Comparison of ENCODE assay signal across 13 mouse cellular contexts in the genomic region with DNA sequence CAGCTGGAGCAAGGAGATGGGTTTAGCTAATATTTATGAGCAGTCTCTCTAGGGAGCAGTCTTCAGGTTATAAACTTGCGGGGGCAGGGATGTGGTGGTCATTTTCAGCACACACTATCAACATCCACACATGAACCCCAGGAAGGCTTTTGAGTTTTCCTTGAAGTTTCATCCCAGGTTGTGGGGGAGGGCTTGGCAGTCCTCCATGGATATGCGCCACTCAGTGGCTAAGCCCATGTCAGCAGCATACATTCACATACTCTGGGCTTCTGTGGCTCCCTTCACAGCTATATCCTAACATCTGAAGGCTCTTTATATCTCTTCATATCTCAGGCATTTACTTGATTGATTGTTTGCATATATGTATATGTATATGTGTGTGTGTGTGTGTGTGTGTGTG. TPM values are rescaled to one million over a fixed set of nuclear protein-coding genes. Genes with fewer than 3 reads are reported as not detected.
DNase-seq lines count a peak whose midpoint lies in the region; ATAC-seq and TF ChIP-seq lines count a peak whose summit lies in the region.
"Had no signal": no experiment of that assay in that cellular context is flagged by ENCODE, and none has a peak within 500 bp of the region (broad histone marks: within the 10 kb centered on the region; RNA-seq: fewer than 3 reads in every experiment).

No protein-coding gene starts in this region.

- peak; percentile 35 for DNase-seq in kidney, postnatal 0 days (ENCODE audit: low spot score)
- no peak for DNase-seq in kidney, adult 9 months
- DNase-seq in testis, postnatal 10 days (ENCODE audit: low spot score), result peak; percentile 60
- DNase-seq in testis, postnatal 14 days (ENCODE audit: low spot score), result no peak
- DNase-seq in left cerebral cortex, postnatal 36 days (ENCODE audit: low spot score in 2 of 2), result peak; percentile 13 to 19
- DNase-seq in stomach, postnatal 0 days (ENCODE audit: low spot score), result no peak
- no peak for DNase-seq in heart, adult 8-10 months (ENCODE audit: low spot score)
- DNase-seq in retina, embryonic 14.5 days (ENCODE audit: low spot score), result no peak
- DNase-seq: kidney, adult 11 months; spleen, adult 18-20 months had no signal

- no peak for TF ChIP-seq EP300 in stomach, postnatal 0 days (optimal IDR thresholded peaks at IDR 0.05)

- H3K27me3 ChIP-seq in kidney, postnatal 0 days (ENCODE audit: insufficient read depth, low read length), result no peaks in the 10 kb centered on the region
- H3K27me3 ChIP-seq in stomach, postnatal 0 days (ENCODE audit: control insufficient read depth, insufficient read depth, low read length), result no peaks in the 10 kb centered on the region
- H3K27me3 ChIP-seq: forebrain, embryonic 15.5 days; heart, embryonic 15.5 days had no signal

- no peaks in the 10 kb centered on the region; the same call in 1 of the 2 replicates for H3K4me1 ChIP-seq in kidney, postnatal 0 days (replicated peaks; ENCODE audit: insufficient read depth, low read length)
- no peaks in the 10 kb centered on the region for H3K4me1 ChIP-seq in stomach, postnatal 0 days (replicated peaks; ENCODE audit: control insufficient read depth, insufficient read depth)
- H3K4me1 ChIP-seq: forebrain, embryonic 15.5 days; heart, embryonic 15.5 days; limb, embryonic 10.5 days had no signal

- peak; percentile 55 for TF ChIP-seq CTCF in kidney, postnatal 0 days (IDR thresholded peaks at IDR 0.05; ENCODE audit: low read depth)
- TF ChIP-seq CTCF in stomach, postnatal 0 days (IDR thresholded peaks at IDR 0.05; ENCODE audit: low read depth), result peak; percentile 57

- no peak overlapping the region for H3K4me3 ChIP-seq in kidney, postnatal 0 days (replicated peaks; ENCODE audit: low read depth, low read length)
- no peak overlapping the region for H3K4me3 ChIP-seq in stomach, postnatal 0 days (ENCODE audit: low read depth, low read length)
- H3K4me3 ChIP-seq: forebrain, embryonic 15.5 days; heart, embryonic 15.5 days; limb, embryonic 10.5 days had no signal

- no peaks in the 10 kb centered on the region for H3K9me3 ChIP-seq in kidney, postnatal 0 days (replicated peaks; ENCODE audit: low read length)
- no peaks in the 10 kb centered on the region for H3K9me3 ChIP-seq in stomach, postnatal 0 days (ENCODE audit: control insufficient read depth, low read length)
- H3K9me3 ChIP-seq: forebrain, embryonic 15.5 days; heart, embryonic 15.5 days; limb, embryonic 10.5 days had no signal

- no peak overlapping the region for H3K4me2 ChIP-seq in kidney, postnatal 0 days (ENCODE audit: low read length)
- H3K4me2 ChIP-seq in stomach, postnatal 0 days (replicated peaks; ENCODE audit: low read depth), result no peak overlapping the region
- H3K4me2 ChIP-seq: forebrain, embryonic 15.5 days; heart, embryonic 15.5 days had no signal

- intact Hi-C loops in left cerebral cortex, postnatal 36 days (cut with DNase I), result no loop called here

- no peaks in the 10 kb centered on the region for H3K36me3 ChIP-seq in kidney, postnatal 0 days (ENCODE audit: insufficient read depth, low read length)
- H3K36me3 ChIP-seq in stomach, postnatal 0 days (ENCODE audit: control insufficient read depth, insufficient read depth, low read length), result no peaks in the 10 kb centered on the region
- H3K36me3 ChIP-seq: forebrain, embryonic 15.5 days; heart, embryonic 15.5 days; limb, embryonic 10.5 days had no signal

- no peak for ATAC-seq in kidney, postnatal 0 days (replicated peaks; ENCODE audit: low FRiP score, low read depth)
- no peak for ATAC-seq in stomach, postnatal 0 days (ENCODE audit: low FRiP score, low TSS enrichment)
- ATAC-seq: forebrain, embryonic 15.5 days had no signal

- no peak overlapping the region for H3K9ac ChIP-seq in kidney, postnatal 0 days (ENCODE audit: low read depth, low read length)
- H3K9ac ChIP-seq in stomach, postnatal 0 days (ENCODE audit: low read length), result no peak overlapping the region
- H3K9ac ChIP-seq: forebrain, embryonic 15.5 days; heart, embryonic 15.5 days had no signal

- no peak overlapping the region for H3K27ac ChIP-seq in kidney, postnatal 0 days
- no peak overlapping the region for H3K27ac ChIP-seq in stomach, postnatal 0 days (replicated peaks)
- H3K27ac ChIP-seq: forebrain, embryonic 15.5 days; heart, embryonic 15.5 days; limb, embryonic 10.5 days had no signal

- WGBS in kidney, postnatal 0 days, result 45% methylated on average over 2 of the region's 2 CpGs
- WGBS in stomach, postnatal 0 days, result 68% methylated on average over 2 of the region's 2 CpGs

RNA-seq across cellular contexts. Expression of gene Csf2, which starts 46.3 kb away (rescaled TPM):
- polyA plus RNA-seq in kidney, postnatal 0 days (2015; fragmentation: Nextera tagmentation; extraction: Ambion mirVana), result not detected in 2 replicates
- not detected for total RNA-seq in left cerebral cortex, postnatal 36 days (2021)
- polyA plus RNA-seq in stomach, postnatal 0 days (2015; fragmentation: Nextera tagmentation; extraction: Ambion mirVana), result not detected in 2 replicates
- total RNA-seq in heart, adult 8-10 months (2022), result 1 to 10 TPM in 1 of 4 experiments, under 1 TPM in 1, not detected in 2; 0.56 to 1.4 TPM
- polyA plus RNA-seq: forebrain, embryonic 15.5 days; heart, embryonic 15.5 days; limb, embryonic 10.5 days had no signal

Comparison
In these comparisons a context has a peak if more than half of its experiments do, and no peak if none do; other contexts are left out.
1. DNase-seq: peak in kidney, postnatal 0 days (single experiment), testis, postnatal 10 days (single experiment) and left cerebral cortex, postnatal 36 days (2 of 2); none in kidney, adult 9 months (single experiment), testis, postnatal 14 days (single experiment), stomach, postnatal 0 days (single experiment), heart, adult 8-10 months (single experiment) and retina, embryonic 14.5 days (single experiment).